Mouse (Mus musculus) heart, embryonic 12.5 days (tissue): ENCODE data around the gene Ripor1. TPM values are rescaled to one million over a fixed set of nuclear protein-coding genes. Genes with fewer than 3 reads are reported as not detected.

Source experiments
- ATAC-seq: fragments of 200-750 bp; cut with Nextera tagmentation; 2 replicates; pipeline ENCODE4 v1.8.0; 2017; ENCODE audit warnings: moderate TSS enrichment, moderate library complexity; ENCODE audit not compliant: insufficient number of reproducible peaks, low FRiP score
- H3K27ac ChIP-seq: fragments of 300-500 bp; sonication (generic); 2 replicates; pipeline ENCODE4 v1.5.1; 2016; ENCODE audit warnings: mild to moderate bottlenecking, moderate library complexity; ENCODE audit not compliant: poor library complexity, severe bottlenecking
- H3K27me3 ChIP-seq: fragments of 300-500 bp; sonication (generic); replicated peaks from 2 replicates; pipeline ENCODE4 v1.6.1; 2016; ENCODE audit warnings: mild to moderate bottlenecking, moderate library complexity
- H3K36me3 ChIP-seq: fragments of 300-500 bp; sonication (generic); 2 replicates; pipeline ENCODE4 v1.6.1; 2016; ENCODE audit warnings: mild to moderate bottlenecking, moderate library complexity
- H3K4me1 ChIP-seq: fragments of 300-500 bp; sonication (generic); replicated peaks from 2 replicates; pipeline ENCODE4 v1.6.1; 2016; ENCODE audit warnings: mild to moderate bottlenecking
- H3K4me2 ChIP-seq: fragments of 300-500 bp; sonication (generic); 2 replicates; pipeline ENCODE4 v1.6.1; 2016; ENCODE audit warnings: mild to moderate bottlenecking, moderate library complexity
- H3K4me3 ChIP-seq: fragments of 300-500 bp; sonication (generic); 2 replicates; pipeline ENCODE4 v1.5.1; 2016; ENCODE audit warnings: mild to moderate bottlenecking
- H3K9ac ChIP-seq: fragments of 300-500 bp; sonication (generic); 2 replicates; pipeline ENCODE4 v1.6.1; 2016; ENCODE audit warnings: mild to moderate bottlenecking, moderate library complexity
- H3K9me3 ChIP-seq: fragments of 300-500 bp; sonication (generic); replicated peaks from 2 replicates; pipeline ENCODE4 v1.6.1; 2016; ENCODE audit warnings: mild to moderate bottlenecking, moderate library complexity
- WGBS: fragments of 180-500 bp; shearing (Covaris S2); methylation state at CpG from one replicate; pipeline ENCODE4 v1.1.7; 2016; 5-methylcytosine and 5-hydroxymethylcytosine counted together
- polyA plus RNA-seq: library from polyadenylated mRNA; unstranded; fragments of >200 nt; fragmentation: Nextera tagmentation; extraction: Ambion mirVana; gene quantifications from 2 replicates; pipeline ENCODE4 v1.2.1, GENCODE M21; 2016

The Ripor1 gene
- polyA plus RNA-seq, 1 experiment from 2014 or later: 32.8 TPM

DNA sequence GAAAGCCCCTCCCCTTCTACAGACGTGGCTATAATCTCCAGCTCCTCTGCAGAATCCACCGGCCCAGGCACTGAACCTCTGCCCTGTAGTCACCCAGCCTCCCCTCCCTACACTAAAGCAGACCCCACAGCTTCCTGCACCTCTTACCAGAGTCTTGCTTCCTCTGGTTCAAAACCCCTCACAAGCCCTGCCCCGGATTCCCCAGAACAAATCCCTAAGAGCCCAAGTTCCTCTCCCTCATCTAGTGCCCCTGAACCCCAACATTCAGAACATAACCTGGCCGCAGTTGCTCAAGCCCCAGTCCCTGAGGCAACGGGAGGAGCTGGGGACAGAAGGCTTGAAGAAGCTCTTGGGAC, 13.2 kb downstream of the Ripor1 start:
- no peak overlapping the region for H3K9ac ChIP-seq
- H3K36me3 ChIP-seq: peaks cover 80% of the 10 kb centered on the region
- no peak overlapping the region for H3K4me3 ChIP-seq
- H3K4me2 ChIP-seq: no peak overlapping the region
- H3K27ac ChIP-seq: no peak overlapping the region
- H3K9me3 ChIP-seq: no peaks in the 10 kb centered on the region
- ATAC-seq: no peak
- H3K27me3 ChIP-seq: no peaks in the 10 kb centered on the region
- peaks cover 27% of the 10 kb centered on the region for H3K4me1 ChIP-seq
- 90% methylated on average over 5 of the region's 5 CpGs for WGBS

GRCm38 (mm10) chr8:105618892-105619591, 14.0 kb downstream of the Ripor1 start:
- no peaks in the 10 kb centered on the region for H3K27me3 ChIP-seq
- no peak overlapping the region for H3K27ac ChIP-seq
- no peak overlapping the region for H3K9ac ChIP-seq
- no peak overlapping the region for H3K4me3 ChIP-seq
- no peaks in the 10 kb centered on the region for H3K9me3 ChIP-seq
- H3K4me2 ChIP-seq: no peak overlapping the region
- H3K36me3 ChIP-seq: peaks cover 88% of the 10 kb centered on the region
- no peak for ATAC-seq
- 93% methylated on average over 19 of the region's 19 CpGs for WGBS
- peaks cover 27% of the 10 kb centered on the region for H3K4me1 ChIP-seq

DNA sequence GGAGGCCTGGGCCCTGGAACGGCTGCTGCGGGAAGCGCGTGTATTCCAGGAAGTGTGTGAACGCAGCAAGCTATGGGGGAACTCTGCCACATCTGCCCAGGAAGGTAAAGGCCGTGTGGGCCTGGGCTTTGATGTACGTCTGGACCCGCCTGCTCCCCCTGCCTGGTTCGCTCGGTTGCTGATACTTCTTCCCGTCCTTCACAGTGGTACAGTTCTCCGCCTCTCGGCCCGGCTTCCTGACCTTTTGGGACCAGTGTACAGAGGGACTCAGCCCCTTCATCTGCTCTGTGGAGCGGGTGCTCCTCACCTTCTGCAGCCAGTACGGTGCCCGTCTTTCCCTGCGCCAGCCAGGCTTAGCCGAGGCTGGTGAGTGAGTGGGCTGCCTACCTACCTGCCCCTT, 15.2 kb downstream of the Ripor1 start:
- Histone ChIP-seq H3K4me1 (peaks cover 29% of the 10 kb centered on the region), H3K27me3 (no peaks in the 10 kb centered on the region), H3K4me2 (no peak overlapping the region), H3K4me3 (no peak overlapping the region), H3K27ac (no peak overlapping the region), H3K9me3 (no peaks in the 10 kb centered on the region), H3K9ac (0 out of 2 replicates have a peak overlapping the region, but pooled peaks have one; percentile 21), H3K36me3 (peaks cover 91% of the 10 kb centered on the region)
- no peak for ATAC-seq
- 88% methylated on average over 19 of the region's 19 CpGs for WGBS

GRCm38 (mm10) chr8:105620946-105621720, 16.1 kb downstream of the Ripor1 start:
- H3K4me1 ChIP-seq: peaks cover 29% of the 10 kb centered on the region
- H3K4me3 ChIP-seq: no peak overlapping the region
- H3K36me3 ChIP-seq: peaks cover 82% of the 10 kb centered on the region
- no peak overlapping the region for H3K27ac ChIP-seq
- H3K9ac ChIP-seq: 0 out of 2 replicates have a peak overlapping the region, but pooled peaks have one; percentile 13
- no peaks in the 10 kb centered on the region for H3K9me3 ChIP-seq
- ATAC-seq: no peak
- H3K4me2 ChIP-seq: no peak overlapping the region
- no peaks in the 10 kb centered on the region for H3K27me3 ChIP-seq
- WGBS: 88% methylated on average over 21 of the region's 21 CpGs

- Histone ChIP-seq H3K9me3 (no peaks in the 10 kb centered on the region), H3K9ac (no peak overlapping the region), H3K4me1 (peaks cover 29% of the 10 kb centered on the region), H3K27me3 (no peaks in the 10 kb centered on the region), H3K36me3 (peaks cover 74% of the 10 kb centered on the region), H3K4me2 (no peak overlapping the region), H3K27ac (no peak overlapping the region), H3K4me3 (no peak overlapping the region)
- WGBS: 84% methylated on average over 4 of the region's 4 CpGs
- ATAC-seq: no peak
These were observed 16.8 kb downstream of the Ripor1 start for GRCm38 (mm10) chr8:105621841-105622240.

- Histone ChIP-seq H3K4me1 (peaks cover 29% of the 10 kb centered on the region), H3K4me2 (no peak overlapping the region), H3K9ac (0 out of 2 replicates have a peak overlapping the region, but pooled peaks have one; percentile 31), H3K27me3 (no peaks in the 10 kb centered on the region), H3K27ac (0 out of 2 replicates have a peak overlapping the region, but pooled peaks have one; percentile 3), H3K36me3 (peaks cover 68% of the 10 kb centered on the region), H3K4me3 (no peak overlapping the region), H3K9me3 (no peaks in the 10 kb centered on the region)
- ATAC-seq: peak; percentile 80
- 5% methylated on average over 8 of the region's 8 CpGs for WGBS
These were observed 17.4 kb downstream of the Ripor1 start for GRCm38 (mm10) chr8:105622421-105622920.

- Histone ChIP-seq H3K4me2 (no peak overlapping the region), H3K4me3 (no peak overlapping the region), H3K9ac (no peak overlapping the region)
These were observed 18.1 kb downstream of the Ripor1 start for GRCm38 (mm10) chr8:105623118-105623517.

DNA sequence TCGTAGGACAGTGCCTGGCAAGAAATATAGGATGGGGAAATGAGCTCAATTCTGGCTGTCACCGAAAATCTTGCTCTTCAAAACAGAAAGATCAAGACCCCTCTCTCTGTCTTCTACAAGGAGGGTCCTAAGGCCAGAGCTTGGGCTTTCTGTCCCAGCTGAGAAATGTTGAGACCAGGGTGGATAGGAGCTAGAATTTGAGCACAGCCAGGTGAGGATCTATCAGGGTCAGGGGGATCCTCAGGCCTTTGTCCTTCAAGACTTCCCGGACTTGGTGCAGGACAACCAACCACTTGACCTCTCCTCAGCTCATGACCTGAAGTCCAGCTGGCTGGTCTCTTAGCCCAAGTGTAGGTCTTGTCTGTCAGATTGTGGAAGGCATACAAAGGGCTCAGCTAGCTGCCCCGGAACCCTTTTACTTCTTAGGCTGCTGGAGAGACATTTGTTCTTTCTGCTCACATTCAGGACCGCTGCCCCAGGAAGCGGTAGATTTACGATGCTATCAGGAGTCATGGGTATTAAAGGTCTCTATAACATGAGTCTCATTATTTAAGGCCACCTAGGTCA, 18.7 kb downstream of the Ripor1 start:
- no peak for ATAC-seq
- peaks cover 29% of the 10 kb centered on the region for H3K4me1 ChIP-seq
- H3K4me3 ChIP-seq: no peak overlapping the region
- no peak overlapping the region for H3K27ac ChIP-seq
- H3K9ac ChIP-seq: no peak overlapping the region
- no peaks in the 10 kb centered on the region for H3K9me3 ChIP-seq
- H3K4me2 ChIP-seq: no peak overlapping the region
- no peaks in the 10 kb centered on the region for H3K27me3 ChIP-seq
- WGBS: 65% methylated on average over 7 of the region's 7 CpGs
- H3K36me3 ChIP-seq: peaks cover 55% of the 10 kb centered on the region

More at GRCm38 (mm10) chr8:105623118-105623517, 18.1 kb downstream of the Ripor1 start:
- Histone ChIP-seq H3K9me3 (no peaks in the 10 kb centered on the region), H3K27ac (0 out of 2 replicates have a peak overlapping the region, but pooled peaks have one; percentile 3), H3K36me3 (peaks cover 62% of the 10 kb centered on the region), H3K27me3 (no peaks in the 10 kb centered on the region), H3K4me1 (peaks cover 29% of the 10 kb centered on the region)
- WGBS: 36% methylated on average over 5 of the region's 5 CpGs
- no peak for ATAC-seq

GRCm38 (mm10) chr8:105624401-105624800, 19.3 kb downstream of the Ripor1 start:
- ATAC-seq: no peak
- H3K36me3 ChIP-seq: peaks cover 49% of the 10 kb centered on the region
- H3K4me3 ChIP-seq: no peak overlapping the region
- no peak overlapping the region for H3K27ac ChIP-seq
- H3K27me3 ChIP-seq: no peaks in the 10 kb centered on the region
- H3K9me3 ChIP-seq: no peaks in the 10 kb centered on the region
- WGBS: 70% methylated on average over 3 of the region's 3 CpGs
- H3K4me2 ChIP-seq: no peak overlapping the region
- no peak overlapping the region for H3K9ac ChIP-seq
- peaks cover 29% of the 10 kb centered on the region for H3K4me1 ChIP-seq

DNA sequence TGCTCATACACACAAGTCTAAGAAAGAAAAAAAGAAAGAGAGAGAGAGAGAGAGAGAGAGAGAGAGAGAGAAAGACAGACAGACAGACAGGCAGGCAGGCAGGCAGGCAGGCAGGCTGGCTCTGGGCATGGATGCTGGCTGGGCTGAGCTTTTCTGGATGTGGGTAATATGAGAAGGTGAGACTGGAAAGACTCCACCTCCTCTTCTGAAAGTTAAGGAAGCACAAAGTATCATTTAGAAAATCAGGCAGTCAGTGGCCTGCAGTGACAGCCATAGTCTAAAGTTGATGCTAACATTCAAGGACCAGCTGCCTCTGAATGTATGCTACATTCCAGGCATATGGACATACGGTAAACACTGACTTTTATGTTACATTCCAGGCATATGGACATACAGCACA, 19.8 kb downstream of the Ripor1 start:
- H3K4me2 ChIP-seq: no peak overlapping the region
- H3K27ac ChIP-seq: no peak overlapping the region
- WGBS: 61% methylated on average over 1 of the region's 1 CpGs
- no peak overlapping the region for H3K9ac ChIP-seq
- peaks cover 29% of the 10 kb centered on the region for H3K4me1 ChIP-seq
- H3K4me3 ChIP-seq: no peak overlapping the region
- no peak for ATAC-seq
- no peaks in the 10 kb centered on the region for H3K27me3 ChIP-seq
- peaks cover 48% of the 10 kb centered on the region for H3K36me3 ChIP-seq
- no peaks in the 10 kb centered on the region for H3K9me3 ChIP-seq

DNA sequence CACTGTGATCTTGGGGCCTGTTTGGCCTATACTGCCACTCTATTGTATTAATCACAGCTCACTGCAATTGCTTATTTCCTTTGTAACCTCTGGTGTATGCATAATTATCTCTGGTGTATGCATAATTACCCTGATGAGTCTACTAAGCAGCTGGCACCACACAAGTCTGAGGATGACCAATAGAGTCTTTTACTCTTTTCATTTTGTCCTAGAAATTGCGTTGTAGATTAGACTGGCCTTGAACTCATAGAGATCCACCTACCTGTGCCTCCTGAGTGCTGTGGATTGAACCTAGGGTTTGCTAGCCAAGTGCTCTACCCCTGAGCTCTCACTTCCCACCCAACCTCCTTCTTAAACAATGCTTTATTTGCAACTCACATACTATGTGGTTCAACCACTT, 21.0 kb downstream of the Ripor1 start:
- no peaks in the 10 kb centered on the region for H3K9me3 ChIP-seq
- no peaks in the 10 kb centered on the region for H3K27me3 ChIP-seq
- H3K4me2 ChIP-seq: no peak overlapping the region
- H3K9ac ChIP-seq: no peak overlapping the region
- H3K27ac ChIP-seq: no peak overlapping the region
- H3K4me1 ChIP-seq: peaks cover 29% of the 10 kb centered on the region
- ATAC-seq: no peak
- 88% methylated on average over 1 of the region's 1 CpGs for WGBS
- H3K4me3 ChIP-seq: no peak overlapping the region
- H3K36me3 ChIP-seq: peaks cover 36% of the 10 kb centered on the region
